Mouse (Mus musculus) kidney, adult 2 months (tissue): ENCODE measurements at regions not wholly inside any gene's neighbourhood (a gene's known extent, or its start where the extent isn't known, plus 50 kb on each side); places are given as distances from the start of the nearest gene placed in this dataset.

Experiments
- CTCF ChIP-seq: fragments of 200-500 bp; conservative IDR thresholded peaks from 2 replicates; pipeline ENCODE4 v1.5.1; 2011; ENCODE audit warnings: low read depth, mild to moderate bottlenecking, control low read depth, low read length, moderate library complexity, mixed read lengths; ENCODE audit not compliant: insufficient read depth, insufficient read length
- POLR2A ChIP-seq: fragments of 200-500 bp; IDR thresholded peaks from one replicate; pipeline ENCODE4 v1.6.1; 2011; ENCODE audit warnings: low read depth, low read length, control low read depth

DNA sequence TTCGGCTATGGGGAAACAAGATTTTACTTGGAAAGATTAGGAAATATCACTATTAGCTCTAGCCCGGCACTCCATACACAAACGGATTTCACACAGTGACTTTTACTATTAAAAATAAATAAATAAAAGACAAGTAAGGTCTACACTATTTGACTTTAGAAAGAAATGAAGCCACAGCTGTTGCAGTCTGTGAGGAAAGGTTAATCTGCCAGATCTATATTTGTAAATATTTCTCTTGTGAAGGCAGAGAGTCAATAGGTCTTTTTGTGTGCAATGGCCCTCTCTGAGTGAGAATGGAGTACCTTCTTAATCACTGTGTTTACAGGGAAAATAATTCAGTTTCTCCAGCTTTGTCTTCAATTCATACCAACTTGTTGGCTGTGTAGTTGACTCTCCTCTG, 110.0 kb upstream of the Lef1 start:
- TF ChIP-seq POLR2A (no peak), CTCF (no peak)
